Mouse (Mus musculus) CH12.LX (cell line): ENCODE measurements at regions not wholly inside any gene's neighbourhood (a gene's known extent, or its start where the extent isn't known, plus 50 kb on each side); places are given as distances from the start of the nearest gene placed in this dataset.

Experiments used
- DNase-seq: peaks from one replicate; pipeline ENCODE4 v3.0.0-alpha.2; 2013; ENCODE audit errors: extremely low read depth
- H3K27ac ChIP-seq: 2 replicates; pipeline ENCODE4 v1.5.1; 2012; ENCODE audit warnings: low read depth, mild to moderate bottlenecking, control low read depth, moderate library complexity; ENCODE audit not compliant: insufficient read depth
- H3K27me3 ChIP-seq: replicated peaks from 2 replicates; pipeline ENCODE3; 2012; ENCODE audit warnings: inconsistent platforms
- H3K36me3 ChIP-seq, 2 experiments: replicated peaks in 1 of 2; 2 replicates each; pipeline versions ENCODE3 to v1.6.1; 2012; ENCODE audit warnings: inconsistent platforms in 1 of 2, low read length in 1 of 2, mild to moderate bottlenecking in 1 of 2, mixed read lengths in 1 of 2, moderate library complexity in 1 of 2; ENCODE audit not compliant: control insufficient read depth in 1 of 2, insufficient read depth in 1 of 2
- H3K4me1 ChIP-seq, 2 experiments: 2 replicates each; pipeline ENCODE4 v1.6.1; 2012; ENCODE audit warnings: inconsistent platforms in 1 of 2, moderate library complexity in 1 of 2; ENCODE audit not compliant: insufficient read depth in 2 of 2, control insufficient read depth in 1 of 2
- H3K4me2 ChIP-seq: 2 replicates; pipeline ENCODE4 v1.6.1; 2012; ENCODE audit warnings: low read depth, mild to moderate bottlenecking, control low read depth; ENCODE audit not compliant: poor library complexity, insufficient read depth, severe bottlenecking
- H3K4me3 ChIP-seq, 3 experiments: fragments of 150-350 bp in 1 of 3; sonication (generic) in 1 of 3; replicated peaks in 1 of 3; 2 replicates each; pipeline versions ENCODE3 to v1.5.1; 2011 to 2012; ENCODE audit warnings: low read depth in 2 of 3, low read length in 2 of 3, mild to moderate bottlenecking in 2 of 3, moderate library complexity in 2 of 3, control low read depth in 1 of 3, improper control_type of control experiment in 1 of 3, inconsistent platforms in 1 of 3, mixed read lengths in 1 of 3; ENCODE audit not compliant: poor library complexity in 1 of 3
- H3K79me2 ChIP-seq: replicated peaks from 2 replicates; pipeline ENCODE4 v1.6.1; 2012; ENCODE audit warnings: mild to moderate bottlenecking, moderate library complexity; ENCODE audit not compliant: control insufficient read depth, poor library complexity, insufficient read depth, severe bottlenecking; ENCODE audit errors: extremely low read depth
- H3K9ac ChIP-seq: 2 replicates; pipeline ENCODE4 v1.6.1; 2012; ENCODE audit warnings: low read depth, mild to moderate bottlenecking, control low read depth, moderate library complexity; ENCODE audit not compliant: insufficient read depth
- H3K9me3 ChIP-seq: replicated peaks from 2 replicates; pipeline ENCODE3; 2012; ENCODE audit warnings: low read length, inconsistent platforms, mixed read lengths
- BHLHE40 ChIP-seq: IDR thresholded peaks from 2 replicates; pipeline ENCODE4 v1.6.1; 2011; ENCODE audit warnings: mild to moderate bottlenecking, low read depth, low read length, improper control_type of control experiment
- CHD1 ChIP-seq: IDR thresholded peaks from 2 replicates; pipeline ENCODE4 v1.6.1; 2012; ENCODE audit warnings: low read depth, low read length, improper control_type of control experiment, inconsistent platforms
- CHD2 ChIP-seq: IDR thresholded peaks from 2 replicates; pipeline ENCODE4 v1.6.1; 2011; ENCODE audit warnings: low read length, improper control_type of control experiment
- CTCF ChIP-seq, 2 experiments: IDR thresholded peaks in 1 of 2; conservative IDR thresholded peaks in 1 of 2; 2 replicates each; pipeline ENCODE4 v1.5.1; 2011 to 2012; ENCODE audit warnings: low read depth in 2 of 2, low read length in 2 of 2, improper control_type of control experiment in 1 of 2, inconsistent platforms in 1 of 2, mild to moderate bottlenecking in 1 of 2, moderate library complexity in 1 of 2
- HCFC1 ChIP-seq: IDR thresholded peaks from 2 replicates; pipeline ENCODE4 v1.6.1; 2012; ENCODE audit warnings: low read depth, mild to moderate bottlenecking, inconsistent platforms, low read length, improper control_type of control experiment
- IRF4 ChIP-seq: IDR thresholded peaks from 2 replicates; pipeline ENCODE4 v1.6.1; 2014; ENCODE audit warnings: low read depth, mild to moderate bottlenecking, inconsistent platforms, low read length, improper control_type of control experiment
- MAFK ChIP-seq: IDR thresholded peaks from 2 replicates; pipeline ENCODE4 v1.6.1; 2011; ENCODE audit warnings: low read length, improper control_type of control experiment; ENCODE audit not compliant: insufficient replicate concordance
- MAZ ChIP-seq: IDR thresholded peaks from 2 replicates; pipeline ENCODE4 v1.6.1; 2012; ENCODE audit warnings: low read depth, mild to moderate bottlenecking, inconsistent platforms, low read length, improper control_type of control experiment, moderate library complexity
- MXI1 ChIP-seq: IDR thresholded peaks from 2 replicates; pipeline ENCODE4 v1.6.1; 2011; ENCODE audit warnings: mild to moderate bottlenecking, low read depth, low read length, improper control_type of control experiment
- PAX5 ChIP-seq: IDR thresholded peaks from 2 replicates; pipeline ENCODE4 v1.6.1; 2012; ENCODE audit warnings: low read length, inconsistent platforms, mixed read lengths
- POLR2A ChIP-seq: IDR thresholded peaks from 2 replicates; pipeline ENCODE4 v1.6.1; 2011; ENCODE audit warnings: low read depth, mild to moderate bottlenecking, improper control_type of control experiment, low read length
- RAD21 ChIP-seq: IDR thresholded peaks from 2 replicates; pipeline ENCODE4 v1.6.1; 2011; ENCODE audit warnings: low read depth, mild to moderate bottlenecking, low read length, improper control_type of control experiment, moderate library complexity
- SIN3A ChIP-seq: IDR thresholded peaks from 2 replicates; pipeline ENCODE4 v1.6.1; 2012; ENCODE audit warnings: low read length, improper control_type of control experiment, inconsistent platforms
- SMC3 ChIP-seq: IDR thresholded peaks from 2 replicates; pipeline ENCODE4 v1.6.1; 2011; ENCODE audit warnings: low read depth, low read length, improper control_type of control experiment
- TCF12 ChIP-seq: IDR thresholded peaks from 2 replicates; pipeline ENCODE4 v1.6.1; 2014; ENCODE audit warnings: low read depth, mild to moderate bottlenecking, inconsistent platforms, low read length, improper control_type of control experiment
- UBTF ChIP-seq: IDR thresholded peaks from 2 replicates; pipeline ENCODE4 v1.6.1; 2012; ENCODE audit warnings: low read depth, mild to moderate bottlenecking, inconsistent platforms, low read length, improper control_type of control experiment, moderate library complexity
- ZC3H11A ChIP-seq: IDR thresholded peaks from 2 replicates; pipeline ENCODE4 v1.6.1; 2012; ENCODE audit warnings: low read depth, mild to moderate bottlenecking, inconsistent platforms, low read length, improper control_type of control experiment
- dilution Hi-C: fragments of 300-500 bp; cut with MboI; formaldehyde crosslinking; loops from 2 replicates; pipeline ENCODE4 v1.14.3; 2020; ENCODE audit warnings: low sequenced_read_pairs; ENCODE audit not compliant: extremely low pct_unique_long_range_greater_than_20kb, extremely low pct_ligation_motif_present
- in situ Hi-C: fragments of 300-500 bp; cut with MboI; formaldehyde crosslinking; loops from 3 replicates; pipeline ENCODE4 v1.14.3; 2019; ENCODE audit warnings: low sequenced_read_pairs, low pct_ligation_motif_present, low pct_unique_long_range_greater_than_20kb, mixed read lengths

DNA sequence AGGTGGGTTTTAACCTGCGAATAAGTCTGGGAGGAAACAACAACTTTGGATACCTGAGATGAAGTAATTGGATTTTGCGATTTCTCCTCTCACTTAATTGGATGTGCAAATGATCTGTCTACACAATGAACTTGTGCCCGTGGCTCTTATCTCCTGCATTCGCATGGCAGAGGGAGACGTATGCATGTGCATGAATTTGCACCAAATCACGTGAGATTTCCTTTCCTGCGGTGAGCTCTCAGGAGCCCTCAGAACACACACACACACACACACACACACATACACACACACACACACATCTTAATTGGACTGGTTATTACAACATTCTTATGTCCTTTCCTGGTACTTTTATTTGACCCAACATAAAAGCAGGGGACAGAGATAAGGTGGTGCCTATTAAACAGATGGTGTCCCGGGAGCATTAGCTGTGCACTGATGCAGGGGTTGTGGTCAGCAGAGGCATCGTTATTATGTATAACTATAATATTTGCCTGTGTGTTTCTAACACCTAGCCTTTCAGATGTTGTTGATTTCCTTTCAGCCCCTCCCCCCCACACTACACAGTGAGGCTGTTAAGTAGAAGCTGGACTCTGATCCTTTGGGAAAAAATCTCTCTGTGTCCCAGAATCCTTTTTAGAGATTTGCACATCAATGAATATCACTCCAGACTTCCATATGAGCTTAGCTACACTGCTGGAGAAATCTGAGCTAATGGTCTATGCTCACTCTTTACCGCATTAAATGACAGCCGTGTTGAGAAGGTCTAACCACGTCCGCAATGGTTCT lies 166.3 kb downstream of the Arrdc4 start:
- Histone ChIP-seq H3K36me3 (no peaks in the 10 kb centered on the region), H3K27ac (no peak overlapping the region), H3K4me2 (no peak overlapping the region), H3K27me3 (peaks cover 2% of the 10 kb centered on the region), H3K9me3 (peaks cover 2% of the 10 kb centered on the region), H3K79me2 (no peaks in the 10 kb centered on the region), H3K4me3 (no peak overlapping the region), H3K4me1 (no peaks in the 10 kb centered on the region; a peak in 1 of 4 replicates), H3K9ac (no peak overlapping the region)
- no peak for DNase-seq
- dilution Hi-C loops (no loop called here), in situ Hi-C loops (loop anchor here (25.0 kb wide), 1 partner anchor 230 kb away; no protein-coding TSS in a partner anchor)
- no peak for TF ChIP-seq MAZ
- no peak for TF ChIP-seq HCFC1
- TF ChIP-seq CHD1: no peak
- TF ChIP-seq BHLHE40: no peak
- TF ChIP-seq PAX5: no peak
- no peak for TF ChIP-seq ZC3H11A

DNA sequence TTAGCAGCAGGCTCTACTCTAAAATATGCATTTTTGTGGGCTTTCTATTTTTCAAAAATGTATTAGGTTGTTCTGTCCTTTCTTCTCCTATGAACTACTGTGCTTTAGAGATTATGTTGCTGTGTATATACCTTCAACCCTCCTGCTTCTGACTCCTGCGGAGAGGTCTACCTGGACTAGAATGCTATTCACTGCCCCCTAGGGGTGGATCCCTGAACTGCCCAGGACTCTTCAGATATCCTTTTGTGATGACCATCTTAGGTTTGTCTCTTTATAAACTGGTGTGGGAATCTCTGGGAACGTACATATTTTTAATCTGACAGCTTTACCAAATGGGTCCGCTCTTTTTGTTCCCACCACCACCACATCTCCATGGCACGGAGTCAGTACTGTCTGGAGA lies 168.4 kb downstream of the Arrdc4 start:
- dilution Hi-C loops: no loop called here
- DNase-seq: peak; percentile 21
- Histone ChIP-seq H3K4me1 (no peaks in the 10 kb centered on the region; a peak in 1 of 4 replicates), H3K36me3 (no peaks in the 10 kb centered on the region), H3K27ac (no peak overlapping the region), H3K9ac (no peak overlapping the region), H3K27me3 (peaks cover 2% of the 10 kb centered on the region), H3K4me2 (no peak overlapping the region), H3K9me3 (peaks cover 2% of the 10 kb centered on the region), H3K79me2 (no peaks in the 10 kb centered on the region), H3K4me3 (no peak overlapping the region)
- TF ChIP-seq POLR2A (no peak), CTCF (conservative IDR thresholded peaks at IDR 0.05 in 1 of 2, IDR thresholded peaks at IDR 0.05 in 1 of 2; ENCODE audit: low read depth in 2 of 2, low read length in 2 of 2) (peak; percentile 65 to 70), SMC3 (peak; percentile 13; the same call in 1 of the 2 replicates)
- in situ Hi-C loops: loop anchor here (25.0 kb wide), 1 partner anchor 232 kb away; no protein-coding TSS in a partner anchor

DNA sequence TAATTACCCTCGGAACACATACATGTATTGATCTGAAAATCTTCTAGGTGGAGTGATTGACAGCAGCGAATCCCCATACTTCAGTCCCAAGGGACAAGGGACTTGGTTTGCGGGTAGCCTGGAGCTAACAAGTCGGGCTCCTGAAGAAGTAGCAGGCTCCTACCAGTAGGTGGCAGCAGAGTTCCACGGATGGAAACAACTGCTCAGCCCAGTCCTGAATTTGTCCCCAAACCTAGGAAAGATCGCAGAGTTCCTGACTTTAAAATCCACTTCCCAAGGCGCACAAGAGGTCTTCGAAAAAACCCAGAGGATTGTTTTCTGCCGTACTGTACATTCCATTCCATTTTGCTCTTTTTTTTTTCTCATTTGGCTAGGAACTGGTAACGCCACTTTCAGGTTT lies 169.4 kb downstream of the Arrdc4 start:
- no peaks in the 10 kb centered on the region for H3K36me3 ChIP-seq
- H3K4me3 ChIP-seq: no peak overlapping the region
- dilution Hi-C loops: no loop called here

More for the DNA sequence above, 169.4 kb downstream of the Arrdc4 start:
- Histone ChIP-seq H3K4me2 (peak overlapping the region; percentile 92), H3K9ac (no peak overlapping the region), H3K27ac (no peak overlapping the region), H3K79me2 (no peaks in the 10 kb centered on the region), H3K9me3 (no peaks in the 10 kb centered on the region), H3K4me1 (no peaks in the 10 kb centered on the region; a peak in 1 of 4 replicates), H3K27me3 (peaks cover 2% of the 10 kb centered on the region)
- in situ Hi-C loops: loop anchor here (25.0 kb wide), 1 partner anchor 233 kb away; no protein-coding TSS in a partner anchor
- TF ChIP-seq CHD1 (no peak), CTCF (conservative IDR thresholded peaks at IDR 0.05 in 1 of 2, IDR thresholded peaks at IDR 0.05 in 1 of 2; ENCODE audit: low read depth in 2 of 2, low read length in 2 of 2) (peak; percentile 86 to 93), RAD21 (peak; percentile 90), TCF12 (no peak), UBTF (no peak), MXI1 (no peak), MAFK (no peak), SMC3 (peak; percentile 59), CHD2 (no peak), MAZ (no peak), SIN3A (no peak), IRF4 (no peak)
- DNase-seq: peak; percentile 56
